Mouse (Mus musculus) kidney, adult 9 months (tissue): ENCODE results near the gene Pnmt.

Experiments used
- DNase-seq: peaks from one replicate; pipeline ENCODE4 v3.0.0; 2022

Pnmt gene

GRCm38 (mm10) chr11:98418939-98419547 lies 32.8 kb downstream of the Pnmt start:
- peak; percentile 77 for DNase-seq

- peak; percentile 82 for DNase-seq
Measured at GRCm38 (mm10) chr11:98426592-98426991, 40.3 kb downstream of the Pnmt start.

DNA sequence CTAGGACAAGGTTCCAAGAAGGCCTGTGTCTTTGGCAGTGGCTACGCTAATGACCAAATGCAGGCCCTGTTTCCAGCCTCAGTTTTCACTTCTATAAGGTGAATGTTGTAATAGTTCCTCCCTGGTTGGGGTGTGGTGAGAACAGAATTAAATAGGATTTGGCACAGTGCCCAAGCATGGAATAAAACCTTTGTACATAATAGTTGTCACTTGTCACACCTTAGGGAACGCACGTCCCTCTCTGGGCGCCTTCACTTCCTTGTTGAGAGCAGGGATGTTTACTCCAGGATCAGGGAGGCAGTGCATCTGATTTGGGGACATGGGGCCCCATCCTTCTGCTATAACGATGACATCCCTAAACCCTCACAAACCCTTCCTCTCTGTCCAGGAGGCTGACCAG lies 42.2 kb downstream of the Pnmt start:
- DNase-seq = no peak

GRCm38 (mm10) chr11:98431743-98432502 lies 45.7 kb downstream of the Pnmt start:
- no peak for DNase-seq

GRCm38 (mm10) chr11:98435723-98436122 lies 49.5 kb downstream of the Pnmt start:
- DNase-seq = no peak

DNA sequence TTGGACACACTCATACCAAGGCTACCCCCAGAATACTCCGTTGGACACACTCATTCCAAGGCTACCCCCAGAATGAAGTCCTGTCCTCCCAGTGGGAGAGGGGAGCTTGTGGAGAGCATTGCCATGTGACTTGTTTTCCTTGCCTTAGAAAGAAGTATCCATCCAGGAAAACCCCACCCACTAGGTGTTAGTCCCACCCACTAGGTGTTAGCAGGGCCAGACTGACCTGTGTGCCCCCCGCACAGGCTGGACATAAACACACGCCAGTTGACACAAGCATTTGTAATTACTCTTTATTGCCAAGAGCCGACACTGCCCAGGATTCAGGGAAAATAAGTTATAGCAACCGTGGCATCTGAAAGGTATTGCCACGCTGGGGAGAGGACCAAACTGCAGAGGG lies 51.2 kb downstream of the Pnmt start:
- DNase-seq = peak; percentile 56
